Mouse (Mus musculus): Measurements from ENCODE around the gene Prickle1. TPM values are rescaled to one million over a fixed set of nuclear protein-coding genes. Genes with fewer than 3 reads are reported as not detected.

Gene Prickle1
- polyA plus RNA-seq, 1 experiment from 2014 or later: 10.8 TPM

DNA sequence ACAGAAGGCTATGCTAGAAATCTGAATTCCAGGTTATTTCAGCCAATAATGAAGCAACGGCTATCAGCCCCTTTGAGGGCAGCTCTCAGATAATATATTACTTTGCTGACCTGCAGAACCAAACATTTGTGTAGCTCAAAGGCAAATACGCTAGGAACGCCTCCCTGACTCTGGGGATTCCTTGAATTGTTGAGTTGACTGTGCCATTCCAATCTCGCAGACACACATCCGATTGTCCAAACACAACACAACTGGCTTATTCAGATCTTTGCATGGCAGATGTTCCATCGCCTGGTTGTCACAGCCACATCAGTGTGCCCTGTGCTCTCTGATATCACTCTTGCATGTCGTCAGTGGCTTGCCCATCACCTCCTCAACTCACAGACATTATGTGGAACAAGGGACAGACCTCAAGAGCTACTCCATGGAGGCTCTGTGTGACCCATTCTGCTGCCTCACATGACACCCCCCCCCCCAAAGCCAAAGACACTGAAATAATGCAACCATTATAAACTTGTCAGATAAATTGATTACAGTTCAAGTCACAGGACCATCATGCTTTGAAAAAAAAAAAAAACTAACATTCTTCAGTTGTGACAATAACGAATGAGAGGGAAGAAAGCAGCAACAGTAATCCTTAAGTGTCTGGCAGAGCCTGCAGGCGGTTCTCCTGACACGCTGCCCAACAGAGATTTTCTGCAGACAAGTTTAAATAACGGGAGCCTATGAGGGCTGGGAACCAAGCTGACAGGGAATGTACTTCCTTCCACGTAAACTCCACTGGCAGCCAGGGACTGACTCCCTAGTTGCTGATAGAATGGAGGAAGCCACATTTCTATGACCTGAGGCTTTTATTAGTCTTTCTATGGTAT, 65.6 kb downstream of the Prickle1 start:
- Histone ChIP-seq H3K4me1 (no peaks in the 10 kb centered on the region), H3K27ac (replicated peaks) (no peak overlapping the region), H3K27me3 (ENCODE audit: low read depth, poor library complexity, severe bottlenecking) (no peaks in the 10 kb centered on the region), H3K4me3 (no peak overlapping the region), H3K36me3 (no peaks in the 10 kb centered on the region), H3K9me3 (replicated peaks) (no peaks in the 10 kb centered on the region)
- 73% methylated on average over 12 of the region's 12 CpGs for WGBS
- DNase-seq (ENCODE audit: low spot score): no peak

DNA sequence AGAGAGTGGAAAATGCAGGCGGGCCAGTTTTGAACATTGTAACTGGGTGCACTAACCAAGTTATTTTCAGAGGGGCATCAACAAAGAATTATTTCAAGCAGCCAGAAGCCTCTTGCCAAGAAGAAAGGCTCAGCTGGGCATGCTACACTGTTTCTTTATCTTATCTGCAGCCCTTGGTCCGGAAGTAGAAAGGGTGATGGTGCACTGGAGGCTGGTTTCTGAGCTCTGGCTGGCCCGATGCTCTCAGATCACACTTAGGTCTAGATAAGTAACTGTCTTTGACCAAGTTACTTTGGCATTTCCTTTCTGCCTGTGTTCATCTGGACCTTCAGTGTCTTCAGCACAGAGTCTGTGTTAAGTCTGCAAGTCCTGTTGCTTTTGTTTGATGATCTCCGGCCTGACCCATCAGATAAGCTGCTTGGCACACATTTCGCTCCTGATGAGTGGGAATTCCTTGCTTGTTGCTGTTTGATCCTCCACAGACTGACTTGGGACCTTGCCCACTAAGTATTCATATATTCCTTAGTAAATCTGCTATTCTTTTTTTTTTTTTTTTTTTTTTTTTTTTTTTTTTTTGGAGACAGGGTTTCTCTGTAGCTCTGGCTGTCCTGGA, 70.3 kb downstream of the Prickle1 start:
- no peak for DNase-seq (ENCODE audit: low spot score)
- 83% methylated on average over 5 of the region's 5 CpGs for WGBS

GRCm38 (mm10) chr15:93521787-93522180, 73.9 kb downstream of the Prickle1 start:
- Histone ChIP-seq H3K36me3 (no peaks in the 10 kb centered on the region), H3K4me3 (no peak overlapping the region), H3K9me3 (replicated peaks) (no peaks in the 10 kb centered on the region), H3K27ac (replicated peaks) (no peak overlapping the region), H3K4me1 (peaks cover 38% of the 10 kb centered on the region), H3K27me3 (ENCODE audit: low read depth, poor library complexity, severe bottlenecking) (peaks cover 67% of the 10 kb centered on the region)
- no peak for DNase-seq (ENCODE audit: low spot score)
- 38% methylated on average over 3 of the region's 3 CpGs for WGBS

More for the DNA sequence above, 70.3 kb downstream of the Prickle1 start:
- Histone ChIP-seq H3K27me3 (ENCODE audit: low read depth, poor library complexity, severe bottlenecking) (peaks cover 37% of the 10 kb centered on the region), H3K27ac (replicated peaks) (no peak overlapping the region), H3K9me3 (replicated peaks) (no peaks in the 10 kb centered on the region), H3K4me3 (no peak overlapping the region), H3K4me1 (peaks cover 6% of the 10 kb centered on the region; the same call in 1 of the 2 replicates), H3K36me3 (no peaks in the 10 kb centered on the region)

GRCm38 (mm10) chr15:93521088-93521786, 74.5 kb downstream of the Prickle1 start:
- Histone ChIP-seq H3K27ac (replicated peaks) (no peak overlapping the region), H3K9me3 (replicated peaks) (no peaks in the 10 kb centered on the region), H3K4me3 (no peak overlapping the region), H3K4me1 (peaks cover 38% of the 10 kb centered on the region), H3K27me3 (ENCODE audit: low read depth, poor library complexity, severe bottlenecking) (peaks cover 69% of the 10 kb centered on the region), H3K36me3 (no peaks in the 10 kb centered on the region)
- WGBS: 30% methylated on average over 11 of the region's 11 CpGs
- DNase-seq (ENCODE audit: low spot score): no peak

GRCm38 (mm10) chr15:93519836-93520826, 75.6 kb downstream of the Prickle1 start:
- Histone ChIP-seq H3K4me3 (peak overlapping the region; percentile 80), H3K4me1 (peaks cover 38% of the 10 kb centered on the region), H3K9me3 (replicated peaks) (no peaks in the 10 kb centered on the region), H3K36me3 (no peaks in the 10 kb centered on the region), H3K27me3 (ENCODE audit: low read depth, poor library complexity, severe bottlenecking) (peaks cover 80% of the 10 kb centered on the region), H3K27ac (replicated peaks) (peak overlapping the region; percentile 85; the same call in 1 of the 2 replicates)
- DNase-seq (ENCODE audit: low spot score): peak; percentile 45
- 5% methylated on average over 17 of the region's 17 CpGs for WGBS

- H3K27ac ChIP-seq (replicated peaks): peak overlapping the region; percentile 85
- peaks cover 44% of the 10 kb centered on the region for H3K4me1 ChIP-seq
- no peaks in the 10 kb centered on the region for H3K36me3 ChIP-seq
- WGBS: under 1% methylated on average over 84 of the region's 85 CpGs
- H3K4me3 ChIP-seq: peak overlapping the region; percentile 80
- peaks cover 89% of the 10 kb centered on the region for H3K27me3 ChIP-seq (ENCODE audit: low read depth, poor library complexity, severe bottlenecking)
- DNase-seq (ENCODE audit: low spot score): peak; percentile 80
- H3K9me3 ChIP-seq (replicated peaks): no peaks in the 10 kb centered on the region
These were observed 76.5 kb downstream of the Prickle1 start for GRCm38 (mm10) chr15:93518941-93519835.

GRCm38 (mm10) chr15:93518143-93518902, 77.4 kb downstream of the Prickle1 start:
- DNase-seq (ENCODE audit: low spot score): no peak
- Histone ChIP-seq H3K27ac (replicated peaks) (peak overlapping the region; percentile 85; the same call in 1 of the 2 replicates), H3K4me3 (peak overlapping the region; percentile 80), H3K36me3 (no peaks in the 10 kb centered on the region), H3K4me1 (peaks cover 52% of the 10 kb centered on the region), H3K27me3 (ENCODE audit: low read depth, poor library complexity, severe bottlenecking) (peaks cover 90% of the 10 kb centered on the region), H3K9me3 (replicated peaks) (no peaks in the 10 kb centered on the region)
- 5% methylated on average over 23 of the region's 23 CpGs for WGBS

DNA sequence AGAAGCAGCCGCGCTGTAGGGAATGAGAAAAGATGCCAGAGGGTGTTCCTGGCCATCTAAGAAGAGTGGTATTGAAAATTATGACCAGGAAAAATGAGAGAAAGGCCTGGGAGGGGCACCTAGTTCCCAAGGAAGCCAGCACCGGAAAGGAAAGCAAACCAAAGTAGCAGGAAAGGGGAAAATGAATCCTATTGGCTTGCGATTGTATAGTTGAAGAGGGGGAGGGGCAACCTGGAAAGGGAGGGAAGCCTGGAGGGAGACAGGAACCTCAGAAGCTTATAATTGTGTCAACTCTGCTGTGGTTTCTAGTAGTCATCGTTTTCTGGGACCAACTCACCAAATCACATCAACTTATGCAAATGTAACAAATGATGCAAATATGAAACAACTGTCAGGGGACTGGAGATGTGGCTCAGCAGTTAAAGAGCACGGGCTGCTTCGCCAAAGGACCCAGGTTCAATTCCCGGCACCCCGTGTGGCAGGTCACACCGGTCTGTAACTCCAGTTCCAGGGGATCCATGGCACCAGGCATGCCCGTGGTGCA, 78.6 kb downstream of the Prickle1 start:
- Histone ChIP-seq H3K9me3 (replicated peaks) (no peaks in the 10 kb centered on the region), H3K36me3 (no peaks in the 10 kb centered on the region), H3K4me3 (no peak overlapping the region), H3K27ac (replicated peaks) (no peak overlapping the region), H3K27me3 (ENCODE audit: low read depth, poor library complexity, severe bottlenecking) (peaks cover 90% of the 10 kb centered on the region), H3K4me1 (peaks cover 61% of the 10 kb centered on the region)
- WGBS: 77% methylated on average over 11 of the region's 11 CpGs
- DNase-seq (ENCODE audit: low spot score): no peak

GRCm38 (mm10) chr15:93515316-93515715, 80.4 kb downstream of the Prickle1 start:
- H3K4me3 ChIP-seq: no peak overlapping the region
- no peaks in the 10 kb centered on the region for H3K9me3 ChIP-seq (replicated peaks)
- no peaks in the 10 kb centered on the region for H3K36me3 ChIP-seq
- H3K27ac ChIP-seq (replicated peaks): no peak overlapping the region
- WGBS: 77% methylated on average over 9 of the region's 9 CpGs
- peaks cover 62% of the 10 kb centered on the region for H3K4me1 ChIP-seq
- peaks cover 81% of the 10 kb centered on the region for H3K27me3 ChIP-seq (ENCODE audit: low read depth, poor library complexity, severe bottlenecking)
- no peak for DNase-seq (ENCODE audit: low spot score)

GRCm38 (mm10) chr15:93513939-93514341, 81.8 kb downstream of the Prickle1 start:
- Histone ChIP-seq H3K9me3 (replicated peaks) (no peaks in the 10 kb centered on the region), H3K36me3 (peaks cover 4% of the 10 kb centered on the region), H3K4me1 (peaks cover 52% of the 10 kb centered on the region), H3K27me3 (ENCODE audit: low read depth, poor library complexity, severe bottlenecking) (peaks cover 73% of the 10 kb centered on the region), H3K27ac (replicated peaks) (no peak overlapping the region), H3K4me3 (peak overlapping the region; percentile 29; the same call in 1 of the 2 replicates)
- WGBS: 2% methylated on average over 10 of the region's 10 CpGs
- DNase-seq (ENCODE audit: low spot score): peak; percentile 47
